ENCODE assay signal across 23 mouse cellular contexts in the genomic region with DNA sequence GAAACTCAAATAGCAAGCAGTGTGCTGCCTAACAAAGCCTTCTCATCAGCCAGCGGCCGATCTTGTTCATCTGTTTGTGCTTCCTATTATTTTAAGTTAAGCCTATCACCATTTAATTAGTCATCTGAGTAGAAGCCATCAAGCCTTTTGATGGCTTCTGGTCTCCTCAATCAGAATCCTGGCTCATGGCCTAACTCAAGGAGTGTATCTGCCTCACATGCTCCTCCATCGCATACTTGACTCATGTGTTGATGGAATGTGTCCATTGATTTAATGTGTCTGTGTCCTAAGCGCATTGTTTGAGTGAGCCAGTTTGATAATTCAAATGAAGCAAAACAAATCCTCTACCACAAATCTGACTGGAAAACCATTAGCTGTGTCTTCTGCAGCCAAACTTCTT.
"Had no signal": no experiment of that assay in that cellular context is flagged by ENCODE, and none has a peak within 500 bp of the region (broad histone marks: within the 10 kb centered on the region; RNA-seq: fewer than 3 reads in every experiment).

No protein-coding gene starts in this region.

- ATAC-seq: hindbrain, embryonic 16.5 days; inflammation-experienced regulatory T-cells, adult 6 months; intestine, embryonic 15.5 days; intestine, postnatal 0 days had no signal

- DNase-seq: gastrocnemius, adult 2 months; gastrocnemius, postnatal 10 days; gastrocnemius, postnatal 25 days; heart, postnatal 10 days; heart, postnatal 4 days; kidney, adult 18-20 months; kidney, adult 8-10 months; kidney, postnatal 10 days; kidney, postnatal 25 days; kidney, postnatal 4 days had no signal

- H3K9me3 ChIP-seq: heart, embryonic 10.5 days; heart, embryonic 12.5 days; hindbrain, embryonic 10.5 days; hindbrain, embryonic 12.5 days; intestine, embryonic 15.5 days; limb, embryonic 10.5 days; limb, embryonic 12.5 days had no signal

- H3K4me2 ChIP-seq: heart, embryonic 12.5 days; hindbrain, embryonic 12.5 days; hindbrain, embryonic 14.5 days; intestine, embryonic 15.5 days; limb, embryonic 12.5 days had no signal

- H3K36me3 ChIP-seq: heart, embryonic 10.5 days; heart, embryonic 12.5 days; hindbrain, embryonic 10.5 days; hindbrain, embryonic 12.5 days; intestine, embryonic 15.5 days; limb, embryonic 10.5 days; limb, embryonic 12.5 days had no signal

- H3K27me3 ChIP-seq: heart, embryonic 12.5 days; hindbrain, embryonic 12.5 days; intestine, embryonic 15.5 days; limb, embryonic 12.5 days had no signal

- H3K9ac ChIP-seq: heart, embryonic 12.5 days; hindbrain, embryonic 12.5 days; hindbrain, embryonic 14.5 days; intestine, embryonic 15.5 days; limb, embryonic 12.5 days had no signal

- H3K27ac ChIP-seq: gastrocnemius, adult 2 months; heart, embryonic 10.5 days; hindbrain, embryonic 10.5 days; hindbrain, embryonic 12.5 days; hindbrain, embryonic 14.5 days; intestine, embryonic 15.5 days; layer of hippocampus, adult 2 months; left cerebral cortex, adult 2 months; limb, embryonic 10.5 days; limb, embryonic 12.5 days had no signal

- H3K4me3 ChIP-seq: gastrocnemius, adult 2 months; heart, embryonic 10.5 days; heart, embryonic 12.5 days; hindbrain, embryonic 10.5 days; hindbrain, embryonic 12.5 days; intestine, embryonic 15.5 days; layer of hippocampus, adult 2 months; left cerebral cortex, adult 2 months; limb, embryonic 10.5 days; limb, embryonic 12.5 days had no signal

- H3K4me1 ChIP-seq: hindbrain, embryonic 10.5 days; hindbrain, embryonic 12.5 days; intestine, embryonic 15.5 days; limb, embryonic 10.5 days; limb, embryonic 12.5 days had no signal
